Mouse (Mus musculus) forebrain, embryonic 15.5 days (tissue): ENCODE results near the gene Ccm2. TPM values are rescaled to one million over a fixed set of nuclear protein-coding genes. Genes with fewer than 3 reads are reported as not detected.
A peak's percentile ranks its signal among the peaks of the same experiment; 100 is the strongest.

Experiments used
- ATAC-seq: fragments of 200-750 bp; cut with Nextera tagmentation; replicated peaks from 2 replicates; pipeline ENCODE4 v1.8.0; 2017; ENCODE audit warnings: mild to moderate bottlenecking, moderate TSS enrichment, moderate library complexity
- H3K27ac ChIP-seq: fragments of 300-500 bp; sonication (generic); replicated peaks from 2 replicates; pipeline ENCODE4 v1.5.1; 2015; ENCODE audit warnings: mild to moderate bottlenecking, inconsistent platforms
- H3K27me3 ChIP-seq: fragments of 300-500 bp; sonication (generic); 2 replicates; pipeline ENCODE4 v1.6.1; 2015; ENCODE audit warnings: inconsistent platforms
- H3K36me3 ChIP-seq: fragments of 300-500 bp; sonication (generic); 2 replicates; pipeline ENCODE4 v1.6.1; 2015; ENCODE audit warnings: mild to moderate bottlenecking, inconsistent platforms
- H3K4me1 ChIP-seq: fragments of 300-500 bp; sonication (generic); 2 replicates; pipeline ENCODE4 v1.6.1; 2015; ENCODE audit warnings: inconsistent platforms
- H3K4me2 ChIP-seq: fragments of 300-500 bp; sonication (generic); replicated peaks from 2 replicates; pipeline ENCODE4 v1.6.1; 2015; ENCODE audit warnings: mild to moderate bottlenecking, inconsistent platforms
- H3K4me3 ChIP-seq: fragments of 300-500 bp; sonication (generic); 2 replicates; pipeline ENCODE4 v1.5.1; 2015; ENCODE audit warnings: mild to moderate bottlenecking, inconsistent platforms
- H3K9ac ChIP-seq: fragments of 300-500 bp; sonication (generic); replicated peaks from 2 replicates; pipeline ENCODE4 v1.6.1; 2015; ENCODE audit warnings: mild to moderate bottlenecking, inconsistent platforms
- H3K9me3 ChIP-seq: fragments of 300-500 bp; sonication (generic); 2 replicates; pipeline ENCODE4 v1.6.1; 2016; ENCODE audit warnings: inconsistent platforms
- WGBS: fragments of 180-500 bp; shearing (Covaris S2); methylation state at CpG from one replicate; pipeline ENCODE4 v1.1.7; 2015; ENCODE audit warnings: mixed read lengths; 5-methylcytosine and 5-hydroxymethylcytosine counted together
- polyA plus RNA-seq: library from polyadenylated mRNA; unstranded; fragments of >200 nt; fragmentation: Nextera tagmentation; extraction: Ambion mirVana; gene quantifications from 2 replicates; pipeline ENCODE4 v1.2.1, GENCODE M21; 2015

Ccm2 gene
- polyA plus RNA-seq, 1 experiment from 2014 or later, result 104 TPM

GRCm38 (mm10) chr11:6545857-6546192 lies 862 bp upstream of the Ccm2 start:
- Histone ChIP-seq H3K9ac (peak overlapping the region; percentile 82), H3K27ac (peak overlapping the region; percentile 97), H3K36me3 (no peaks in the 10 kb centered on the region), H3K4me3 (peak overlapping the region; percentile 83), H3K27me3 (no peaks in the 10 kb centered on the region), H3K4me1 (peaks cover 23% of the 10 kb centered on the region), H3K4me2 (peak overlapping the region; percentile 58), H3K9me3 (no peaks in the 10 kb centered on the region)
- 26% methylated on average over 3 of the region's 3 CpGs for WGBS
- peak; percentile 17; the same call in 1 of the 2 replicates for ATAC-seq

GRCm38 (mm10) chr11:6547037-6547680 lies 472 bp downstream of the Ccm2 start:
- H3K9me3 ChIP-seq, result no peaks in the 10 kb centered on the region
- peak overlapping the region; percentile 97 for H3K27ac ChIP-seq
- no peaks in the 10 kb centered on the region for H3K27me3 ChIP-seq
- ATAC-seq, result peak; percentile 66
- H3K4me2 ChIP-seq, result peak overlapping the region; percentile 58
- WGBS, result under 1% methylated on average over 38 of the region's 41 CpGs
- H3K9ac ChIP-seq, result peak overlapping the region; percentile 82
- H3K4me3 ChIP-seq, result peak overlapping the region; percentile 83
- H3K36me3 ChIP-seq, result no peaks in the 10 kb centered on the region
- H3K4me1 ChIP-seq, result peaks cover 23% of the 10 kb centered on the region

- Histone ChIP-seq H3K9ac (peak overlapping the region; percentile 82), H3K9me3 (no peaks in the 10 kb centered on the region), H3K4me3 (peak overlapping the region; percentile 83), H3K27me3 (no peaks in the 10 kb centered on the region), H3K36me3 (no peaks in the 10 kb centered on the region), H3K4me2 (peak overlapping the region; percentile 58), H3K27ac (peak overlapping the region; percentile 97; the same call in 1 of the 2 replicates), H3K4me1 (peaks cover 23% of the 10 kb centered on the region)
- ATAC-seq, result no peak
- WGBS, result 25% methylated on average over 6 of the region's 6 CpGs
These were observed 1.1 kb downstream of the Ccm2 start for GRCm38 (mm10) chr11:6547696-6548325.

GRCm38 (mm10) chr11:6549770-6550169 lies 3.1 kb downstream of the Ccm2 start:
- WGBS, result 92% methylated on average over 2 of the region's 2 CpGs
- ATAC-seq, result no peak
- no peak overlapping the region for H3K9ac ChIP-seq

GRCm38 (mm10) chr11:6550201-6550600 lies 3.5 kb downstream of the Ccm2 start:
- Histone ChIP-seq H3K9me3 (no peaks in the 10 kb centered on the region), H3K9ac (no peak overlapping the region)

More at GRCm38 (mm10) chr11:6549770-6550169, 3.1 kb downstream of the Ccm2 start:
- H3K9me3 ChIP-seq, result no peaks in the 10 kb centered on the region
- no peaks in the 10 kb centered on the region for H3K36me3 ChIP-seq
- H3K4me1 ChIP-seq, result peaks cover 24% of the 10 kb centered on the region
- no peak overlapping the region for H3K27ac ChIP-seq
- no peak overlapping the region for H3K4me2 ChIP-seq
- H3K4me3 ChIP-seq, result no peak overlapping the region
- no peaks in the 10 kb centered on the region for H3K27me3 ChIP-seq

GRCm38 (mm10) chr11:6558234-6558633 lies 11.5 kb downstream of the Ccm2 start:
- H3K4me3 ChIP-seq, result no peak overlapping the region
- ATAC-seq, result no peak
- no peak overlapping the region for H3K9ac ChIP-seq
- no peaks in the 10 kb centered on the region for H3K9me3 ChIP-seq
- no peaks in the 10 kb centered on the region for H3K27me3 ChIP-seq
- 0 out of 2 replicates have a peak, but pooled peaks cover 4% of the 10 kb centered on the region for H3K4me1 ChIP-seq
- H3K27ac ChIP-seq, result no peak overlapping the region
- no peaks in the 10 kb centered on the region for H3K36me3 ChIP-seq
- WGBS, result 92% methylated on average over 3 of the region's 3 CpGs
- no peak overlapping the region for H3K4me2 ChIP-seq

More at GRCm38 (mm10) chr11:6550201-6550600, 3.5 kb downstream of the Ccm2 start:
- Histone ChIP-seq H3K27ac (no peak overlapping the region), H3K4me1 (peaks cover 27% of the 10 kb centered on the region), H3K36me3 (no peaks in the 10 kb centered on the region), H3K4me3 (no peak overlapping the region), H3K27me3 (no peaks in the 10 kb centered on the region), H3K4me2 (no peak overlapping the region)
- 87% methylated on average over 3 of the region's 3 CpGs for WGBS
- no peak for ATAC-seq

GRCm38 (mm10) chr11:6559996-6560395 lies 13.3 kb downstream of the Ccm2 start:
- no peak for ATAC-seq
- Histone ChIP-seq H3K4me3 (no peak overlapping the region), H3K9ac (no peak overlapping the region)

GRCm38 (mm10) chr11:6560655-6561360 lies 14.1 kb downstream of the Ccm2 start:
- Histone ChIP-seq H3K9ac (no peak overlapping the region), H3K4me2 (no peak overlapping the region), H3K4me3 (no peak overlapping the region), H3K27ac (no peak overlapping the region), H3K36me3 (no peaks in the 10 kb centered on the region), H3K9me3 (no peaks in the 10 kb centered on the region), H3K4me1 (no peaks in the 10 kb centered on the region), H3K27me3 (no peaks in the 10 kb centered on the region)
- no peak for ATAC-seq
- 92% methylated on average over 13 of the region's 13 CpGs for WGBS

More at GRCm38 (mm10) chr11:6559996-6560395, 13.3 kb downstream of the Ccm2 start:
- no peaks in the 10 kb centered on the region for H3K36me3 ChIP-seq
- 91% methylated on average over 2 of the region's 2 CpGs for WGBS
- H3K9me3 ChIP-seq, result no peaks in the 10 kb centered on the region
- no peak overlapping the region for H3K4me2 ChIP-seq
- H3K27me3 ChIP-seq, result no peaks in the 10 kb centered on the region
- H3K27ac ChIP-seq, result no peak overlapping the region
- 0 out of 2 replicates have a peak, but pooled peaks cover 1% of the 10 kb centered on the region for H3K4me1 ChIP-seq

- Histone ChIP-seq H3K9ac (no peak overlapping the region), H3K36me3 (no peaks in the 10 kb centered on the region), H3K4me1 (no peaks in the 10 kb centered on the region), H3K9me3 (no peaks in the 10 kb centered on the region), H3K27me3 (no peaks in the 10 kb centered on the region), H3K4me2 (no peak overlapping the region), H3K27ac (no peak overlapping the region), H3K4me3 (no peak overlapping the region)
- WGBS, result 93% methylated on average over 4 of the region's 4 CpGs
- ATAC-seq, result no peak
These were observed 14.8 kb downstream of the Ccm2 start for GRCm38 (mm10) chr11:6561474-6561873.

- Histone ChIP-seq H3K9ac (no peak overlapping the region), H3K4me3 (no peak overlapping the region), H3K4me1 (no peaks in the 10 kb centered on the region), H3K27ac (no peak overlapping the region), H3K27me3 (no peaks in the 10 kb centered on the region), H3K9me3 (no peaks in the 10 kb centered on the region), H3K36me3 (no peaks in the 10 kb centered on the region), H3K4me2 (no peak overlapping the region)
- 89% methylated on average over 6 of the region's 6 CpGs for WGBS
- ATAC-seq, result no peak
These were observed 15.7 kb downstream of the Ccm2 start for GRCm38 (mm10) chr11:6562359-6562758.

GRCm38 (mm10) chr11:6563201-6563600 lies 16.5 kb downstream of the Ccm2 start:
- ATAC-seq, result no peak
- no peak overlapping the region for H3K27ac ChIP-seq
- H3K4me3 ChIP-seq, result no peak overlapping the region
- 95% methylated on average over 4 of the region's 4 CpGs for WGBS
- H3K4me2 ChIP-seq, result no peak overlapping the region
- H3K4me1 ChIP-seq, result no peaks in the 10 kb centered on the region; the same call in 1 of the 2 replicates
- H3K9me3 ChIP-seq, result no peaks in the 10 kb centered on the region
- no peaks in the 10 kb centered on the region for H3K36me3 ChIP-seq
- H3K9ac ChIP-seq, result no peak overlapping the region
- H3K27me3 ChIP-seq, result no peaks in the 10 kb centered on the region

- no peak overlapping the region for H3K27ac ChIP-seq
- no peak overlapping the region for H3K9ac ChIP-seq
- no peaks in the 10 kb centered on the region for H3K9me3 ChIP-seq
- no peaks in the 10 kb centered on the region for H3K27me3 ChIP-seq
- WGBS, result 89% methylated on average over 4 of the region's 4 CpGs
- no peak overlapping the region for H3K4me3 ChIP-seq
- peaks cover 13% of the 10 kb centered on the region for H3K4me1 ChIP-seq
- no peak overlapping the region for H3K4me2 ChIP-seq
- peaks cover 1% of the 10 kb centered on the region; the same call in 1 of the 2 replicates for H3K36me3 ChIP-seq
- no peak for ATAC-seq
These were observed 19.8 kb downstream of the Ccm2 start for GRCm38 (mm10) chr11:6566496-6566895.
